Mouse (Mus musculus) megakaryocyte, embryonic 14.5 days (primary cell): ENCODE data around the gene Wnt16.

ENCODE experiments used
- FLI1 ChIP-seq: IDR thresholded peaks from 2 replicates; pipeline ENCODE4 v1.6.1; 2012; ENCODE audit warnings: low read length, inconsistent platforms, mixed read lengths
- GATA1 ChIP-seq: IDR thresholded peaks from 3 replicates; pipeline ENCODE4 v1.6.1; 2012; ENCODE audit warnings: mixed read lengths, low read length, inconsistent platforms, borderline replicate concordance

DNA sequence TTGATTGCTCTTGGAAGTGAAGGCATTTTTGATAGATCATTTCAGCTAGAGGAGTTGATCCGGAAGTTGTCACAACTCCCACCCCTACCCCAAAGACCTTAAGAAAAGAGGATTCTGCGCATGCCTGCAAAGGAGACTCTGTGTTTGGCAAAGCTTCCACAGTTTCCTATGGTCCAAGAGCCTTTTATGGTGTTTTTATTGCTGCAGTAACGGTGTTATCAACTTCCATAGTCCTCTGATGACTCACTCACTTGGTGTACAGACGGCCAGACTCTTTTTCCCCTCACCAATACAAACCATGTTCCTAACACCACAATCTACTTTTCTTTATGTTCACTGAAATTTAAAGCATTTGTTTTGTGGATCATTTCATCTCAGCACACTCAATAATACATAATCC is 29.2 kb upstream of the Wnt16 start:
- TF ChIP-seq GATA1 (no peak), FLI1 (no peak)
